Mouse (Mus musculus): Measurements from ENCODE around the gene Cd27. TPM values are rescaled to one million over a fixed set of nuclear protein-coding genes. Genes with fewer than 3 reads are reported as not detected.

The Cd27 gene
- total and polyA plus RNA-seq, 3 experiments, result 0.46 TPM; not detected in 2

DNA sequence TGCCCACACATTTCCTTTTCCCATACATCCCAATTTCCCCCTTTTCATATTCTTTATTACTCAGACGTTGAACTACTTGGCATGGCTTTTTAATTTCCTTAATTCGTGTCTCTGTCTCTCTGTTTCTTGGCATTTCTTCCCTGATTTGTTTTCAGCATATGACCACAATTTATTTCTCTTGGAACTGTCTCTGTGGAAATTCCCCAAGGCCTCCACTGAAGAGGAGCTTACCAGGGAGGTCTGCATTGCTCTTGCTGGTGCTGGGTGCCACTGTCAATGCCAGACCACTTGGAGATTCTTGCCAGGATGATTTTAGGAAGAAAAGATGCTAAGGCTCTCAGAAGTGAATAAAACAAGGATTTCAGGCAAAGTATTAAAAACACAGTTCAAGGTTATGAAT lies 24.2 kb downstream of the Cd27 start:
- H3K4me1 ChIP-seq (ENCODE audit: control insufficient read depth in 1 of 2, insufficient read depth in 2 of 2, low read length in 2 of 2), result peaks cover 6 to 11% of the 10 kb centered on the region in 2 experiments
- DNase-seq (ENCODE audit: low read depth, low spot score), result no peak
- no peak overlapping the region for H3K4me3 ChIP-seq (ENCODE audit: control insufficient read depth in 1 of 2, insufficient read depth in 1 of 2, low read depth in 2 of 2, low read length in 2 of 2)
- TF ChIP-seq POLR2AphosphoS5 (IDR thresholded peaks at IDR 0.05; ENCODE audit: borderline replicate concordance, low read depth, low read length) (no peak), KAT2A (conservative IDR thresholded peaks at IDR 0.05; ENCODE audit: low read depth, low read length) (no peak), POLR2A (IDR thresholded peaks at IDR 0.05; ENCODE audit: control insufficient read depth in 1 of 2, insufficient read depth in 1 of 2, low read depth in 1 of 2, low read length in 2 of 2, poor library complexity in 1 of 2) (no peak), SIN3A (IDR thresholded peaks at IDR 0.05; ENCODE audit: low read length) (no peak), NELFE (IDR thresholded peaks at IDR 0.05; ENCODE audit: low read depth, low read length) (no peak), MYB (IDR thresholded peaks at IDR 0.05; ENCODE audit: low read depth, low read length) (no peak), ZKSCAN1 (IDR thresholded peaks at IDR 0.05; ENCODE audit: low read depth, low read length) (no peak), TAL1 (IDR thresholded peaks at IDR 0.05; ENCODE audit: low read length) (no peak), E2F4 (IDR thresholded peaks at IDR 0.05; ENCODE audit: borderline replicate concordance, low read depth, low read length) (no peak), USF2 (IDR thresholded peaks at IDR 0.05; ENCODE audit: borderline replicate concordance in 1 of 2, insufficient read depth in 1 of 2, low read depth in 1 of 2, low read length in 2 of 2) (no peak), MEF2A (IDR thresholded peaks at IDR 0.05; ENCODE audit: extremely low read depth, insufficient replicate concordance, low read depth, low read length, poor library complexity, severe bottlenecking) (no peak), ELF1 (IDR thresholded peaks at IDR 0.05; ENCODE audit: low read depth, low read length) (no peak), TCF12 (IDR thresholded peaks at IDR 0.05; ENCODE audit: low read depth, low read length) (no peak), ZC3H11A (IDR thresholded peaks at IDR 0.05; ENCODE audit: low read depth, low read length) (no peak), MAX (IDR thresholded peaks at IDR 0.05; ENCODE audit: low read length) (no peak), MXI1 (IDR thresholded peaks at IDR 0.05; ENCODE audit: low read depth, low read length) (no peak), MAFK (IDR thresholded peaks at IDR 0.05; ENCODE audit: borderline replicate concordance, low read depth, low read length) (no peak), BHLHE40 (IDR thresholded peaks at IDR 0.05; ENCODE audit: borderline replicate concordance, low read depth, low read length) (no peak)
- peaks cover 2 to 6% of the 10 kb centered on the region in 2 experiments; a peak in 1 of 4 replicates for H3K27me3 ChIP-seq (ENCODE audit: control insufficient read depth in 1 of 2, insufficient read depth in 2 of 2, low read length in 2 of 2)
- H3K79me2 ChIP-seq (ENCODE audit: control insufficient read depth, insufficient read depth, low read length, poor library complexity), result no peaks in the 10 kb centered on the region; the same call in 1 of the 2 replicates
- H3K9me3 ChIP-seq (replicated peaks; ENCODE audit: insufficient read depth, low read length), result no peaks in the 10 kb centered on the region
- no peak overlapping the region for H3K27ac ChIP-seq (ENCODE audit: control insufficient read depth, low read depth, low read length)
- no peak overlapping the region for H3K9ac ChIP-seq (ENCODE audit: control insufficient read depth, low read depth, low read length, poor library complexity, severe bottlenecking)
- H3K36me3 ChIP-seq (ENCODE audit: control insufficient read depth in 1 of 2, insufficient read depth in 2 of 2, low read length in 2 of 2), result peaks cover 0 to 9% of the 10 kb centered on the region in 2 experiments; a peak in 1 of 4 replicates

DNA sequence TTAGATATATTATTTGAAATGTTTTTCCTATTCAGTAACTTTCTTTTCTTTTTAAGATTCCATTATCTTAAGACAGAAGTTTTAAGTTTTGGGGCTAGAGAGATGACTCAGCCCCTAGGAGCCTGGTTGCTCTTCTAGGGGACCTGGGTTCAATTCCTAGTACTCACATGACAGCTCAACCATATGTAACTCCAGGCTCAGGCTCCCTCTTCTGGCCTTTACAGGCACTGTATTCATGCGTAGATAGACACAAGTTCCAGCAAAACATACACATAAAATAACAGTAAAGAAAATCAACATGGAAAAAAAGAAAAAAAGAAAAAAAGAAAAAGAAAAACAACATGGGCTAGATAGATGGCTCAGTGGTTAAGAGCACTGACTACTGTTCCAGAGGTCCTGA lies 26.4 kb downstream of the Cd27 start:
- Histone ChIP-seq H3K79me2 (ENCODE audit: control insufficient read depth, insufficient read depth, low read length, poor library complexity) (no peaks in the 10 kb centered on the region; the same call in 1 of the 2 replicates), H3K27ac (ENCODE audit: control insufficient read depth, low read depth, low read length) (no peak overlapping the region), H3K36me3 (ENCODE audit: control insufficient read depth in 1 of 2, insufficient read depth in 2 of 2, low read length in 2 of 2) (peaks cover 0 to 5% of the 10 kb centered on the region in 2 experiments; a peak in 1 of 4 replicates), H3K4me3 (ENCODE audit: control insufficient read depth in 1 of 2, insufficient read depth in 1 of 2, low read depth in 2 of 2, low read length in 2 of 2) (no peak overlapping the region), H3K27me3 (ENCODE audit: control insufficient read depth in 1 of 2, insufficient read depth in 2 of 2, low read length in 2 of 2) (peaks cover 2 to 6% of the 10 kb centered on the region in 2 experiments; a peak in 1 of 4 replicates), H3K9me3 (replicated peaks; ENCODE audit: insufficient read depth, low read length) (no peaks in the 10 kb centered on the region), H3K4me1 (ENCODE audit: control insufficient read depth in 1 of 2, insufficient read depth in 2 of 2, low read length in 2 of 2) (peaks cover 0 to 8% of the 10 kb centered on the region in 2 experiments; a peak in 2 of 4 replicates), H3K9ac (ENCODE audit: control insufficient read depth, low read depth, low read length, poor library complexity, severe bottlenecking) (no peak overlapping the region)
- peak; percentile 55 for DNase-seq (ENCODE audit: low read depth, low spot score)
- TF ChIP-seq MYC (IDR thresholded peaks at IDR 0.05; ENCODE audit: low read depth, low read length) (no peak), MEF2A (IDR thresholded peaks at IDR 0.05; ENCODE audit: extremely low read depth, insufficient replicate concordance, low read depth, low read length, poor library complexity, severe bottlenecking) (no peak), KAT2A (conservative IDR thresholded peaks at IDR 0.05; ENCODE audit: low read depth, low read length) (no peak), ZKSCAN1 (IDR thresholded peaks at IDR 0.05; ENCODE audit: low read depth, low read length) (no peak), TCF12 (IDR thresholded peaks at IDR 0.05; ENCODE audit: low read depth, low read length) (no peak), CTCF (IDR thresholded peaks at IDR 0.05 in 2 of 3, conservative IDR thresholded peaks at IDR 0.05 in 1 of 3; ENCODE audit: control insufficient read depth in 1 of 3, insufficient read depth in 1 of 3, low read depth in 2 of 3, low read length in 3 of 3, poor library complexity in 1 of 3, severe bottlenecking in 1 of 3) (peak; percentile 25 to 56 (median 40); a peak in 5 of 6 replicates), RCOR1 (IDR thresholded peaks at IDR 0.05; ENCODE audit: low read depth, low read length) (no peak), ZC3H11A (IDR thresholded peaks at IDR 0.05; ENCODE audit: low read depth, low read length) (no peak; the same call in 1 of the 2 replicates), GABPA (IDR thresholded peaks at IDR 0.05; ENCODE audit: low read depth, low read length) (no peak), SMC3 (IDR thresholded peaks at IDR 0.05; ENCODE audit: low read depth, low read length) (peak; percentile 53), POLR2AphosphoS5 (IDR thresholded peaks at IDR 0.05; ENCODE audit: borderline replicate concordance, low read depth, low read length) (no peak), CHD1 (IDR thresholded peaks at IDR 0.05; ENCODE audit: low read depth, low read length) (no peak), CHD2 (IDR thresholded peaks at IDR 0.05; ENCODE audit: low read length) (no peak), POLR2AphosphoS2 (IDR thresholded peaks at IDR 0.05; ENCODE audit: low read length) (no peak), TAL1 (IDR thresholded peaks at IDR 0.05; ENCODE audit: low read length) (no peak), POLR2A (IDR thresholded peaks at IDR 0.05; ENCODE audit: control insufficient read depth in 1 of 2, insufficient read depth in 1 of 2, low read depth in 1 of 2, low read length in 2 of 2, poor library complexity in 1 of 2) (no peak), MAFK (IDR thresholded peaks at IDR 0.05; ENCODE audit: borderline replicate concordance, low read depth, low read length) (no peak), NELFE (IDR thresholded peaks at IDR 0.05; ENCODE audit: low read depth, low read length) (no peak), MYB (IDR thresholded peaks at IDR 0.05; ENCODE audit: low read depth, low read length) (no peak), USF1 (IDR thresholded peaks at IDR 0.05; ENCODE audit: low read depth, low read length) (0 out of 2 replicates have a peak, but pooled peaks have one; percentile 8), GATA1 (IDR thresholded peaks at IDR 0.05; ENCODE audit: low read depth, low read length) (no peak)

Data from MEL (cell line).